Mouse (Mus musculus) ES-Bruce4 (cell line): Measurements from ENCODE around the gene Obsl1.

ENCODE experiments used
- CTCF ChIP-seq: IDR thresholded peaks from one replicate; pipeline ENCODE4 v1.8.1; 2011; ENCODE audit warnings: low read depth, low read length
- POLR2A ChIP-seq: IDR thresholded peaks from one replicate; pipeline ENCODE4 v1.8.1; 2011; ENCODE audit warnings: low read length; ENCODE audit not compliant: insufficient read depth

- TF ChIP-seq CTCF (no peak), POLR2A (no peak)
Observed at GRCm38 (mm10) chr1:75521321-75522031, 15.2 kb upstream of the Obsl1 start, which contains the start of gene Stk11ip.
